Mouse (Mus musculus) liver, embryonic 12.5 days (tissue): Measurements from ENCODE around the gene Cyp2d12. TPM values are rescaled to one million over a fixed set of nuclear protein-coding genes. Genes with fewer than 3 reads are reported as not detected.

ENCODE experiments used
- ATAC-seq: fragments of 200-750 bp; cut with Nextera tagmentation; 2 replicates; pipeline ENCODE4 v1.8.0; 2017; ENCODE audit warnings: moderate number of reproducible peaks, mild to moderate bottlenecking, moderate library complexity
- H3K27ac ChIP-seq: fragments of 300-500 bp; sonication (generic); 2 replicates; pipeline ENCODE4 v1.5.1; 2016; ENCODE audit warnings: mild to moderate bottlenecking
- H3K27me3 ChIP-seq: fragments of 300-500 bp; sonication (generic); replicated peaks from 2 replicates; pipeline ENCODE4 v1.6.1; 2016; ENCODE audit warnings: mild to moderate bottlenecking, moderate library complexity
- H3K36me3 ChIP-seq: fragments of 300-500 bp; sonication (generic); 2 replicates; pipeline ENCODE4 v1.6.1; 2016; ENCODE audit warnings: mild to moderate bottlenecking, moderate library complexity
- H3K4me1 ChIP-seq: fragments of 300-500 bp; sonication (generic); 2 replicates; pipeline ENCODE4 v1.6.1; 2016
- H3K4me2 ChIP-seq: fragments of 300-500 bp; sonication (generic); 2 replicates; pipeline ENCODE4 v1.6.1; 2016; ENCODE audit warnings: mild to moderate bottlenecking, moderate library complexity
- H3K4me3 ChIP-seq: fragments of 300-500 bp; sonication (generic); 2 replicates; pipeline ENCODE4 v1.5.1; 2016; ENCODE audit warnings: mild to moderate bottlenecking, moderate library complexity
- H3K9ac ChIP-seq: fragments of 300-500 bp; sonication (generic); 2 replicates; pipeline ENCODE4 v1.6.1; 2016; ENCODE audit warnings: mild to moderate bottlenecking, moderate library complexity
- H3K9me3 ChIP-seq: fragments of 300-500 bp; sonication (generic); replicated peaks from 2 replicates; pipeline ENCODE4 v1.6.1; 2016; ENCODE audit warnings: mild to moderate bottlenecking, moderate library complexity
- WGBS: fragments of 180-500 bp; shearing (Covaris S2); methylation state at CpG from one replicate; pipeline ENCODE4 v1.1.7; 2016; ENCODE audit not compliant: insufficient replicate concordance; 5-methylcytosine and 5-hydroxymethylcytosine counted together
- microRNA-seq: library from miRNA; unstranded; fragments of <30 nt; microRNA quantifications from one replicate; pipeline ENCODE4, GENCODE M21; 2017
- polyA plus RNA-seq: library from polyadenylated mRNA; unstranded; fragments of >200 nt; fragmentation: Nextera tagmentation; extraction: Ambion mirVana; gene quantifications from 2 replicates; pipeline ENCODE4 v1.2.1, GENCODE M21; 2016

Cyp2d12 gene
- polyA plus RNA-seq, 1 experiment from 2014 or later: not detected

DNA sequence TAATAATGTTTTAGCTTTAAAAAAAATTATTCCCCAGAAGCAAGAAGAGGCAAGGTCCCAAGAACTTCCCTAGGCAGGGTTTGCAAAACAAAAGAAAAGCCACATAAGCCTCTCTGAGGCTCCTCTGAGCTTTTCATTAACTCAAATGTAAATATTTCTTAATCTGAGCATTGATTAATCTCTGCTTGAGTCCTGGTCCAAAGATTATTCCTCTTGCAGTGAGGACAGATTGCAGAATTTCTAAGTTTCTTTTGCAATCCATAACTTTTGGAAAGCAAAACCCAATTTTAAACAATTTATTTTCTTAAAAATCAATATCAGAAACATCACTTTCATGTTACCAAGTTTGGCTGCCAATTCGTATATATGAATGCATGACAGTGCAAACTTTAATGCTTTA is 18.0 kb downstream of the Cyp2d12 start:
- Histone ChIP-seq H3K27me3 (no peaks in the 10 kb centered on the region), H3K4me2 (no peak overlapping the region), H3K36me3 (no peaks in the 10 kb centered on the region), H3K27ac (no peak overlapping the region), H3K4me3 (no peak overlapping the region), H3K4me1 (no peaks in the 10 kb centered on the region), H3K9ac (no peak overlapping the region), H3K9me3 (0 out of 2 replicates have a peak, but pooled peaks cover 5% of the 10 kb centered on the region)
- 44% methylated on average over 1 of the region's 1 CpGs for WGBS
- ATAC-seq: no peak

DNA sequence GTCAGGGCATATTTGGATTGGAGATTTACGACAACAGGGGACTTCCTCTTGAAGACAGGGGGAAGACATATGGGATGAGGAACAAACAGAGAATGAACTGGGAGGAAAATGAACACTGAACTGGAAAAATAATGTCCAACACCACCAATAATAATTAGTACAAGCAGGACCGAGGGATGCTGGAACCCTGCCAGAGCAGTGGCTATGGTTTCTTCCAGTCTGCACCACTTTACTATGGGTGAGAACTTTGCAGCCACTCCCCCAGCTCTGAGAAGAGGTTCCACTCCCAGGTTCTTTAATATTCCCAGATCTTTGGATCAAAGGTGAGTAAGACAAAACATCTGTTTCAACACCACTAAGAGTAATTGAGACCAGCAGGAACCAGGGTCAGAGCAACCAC is 24.2 kb downstream of the Cyp2d12 start:
- ATAC-seq: no peak
- no peak overlapping the region for H3K9ac ChIP-seq
- no peak overlapping the region for H3K4me2 ChIP-seq
- H3K9me3 ChIP-seq: 0 out of 2 replicates have a peak, but pooled peaks cover 7% of the 10 kb centered on the region
- no peaks in the 10 kb centered on the region for H3K4me1 ChIP-seq
- no peaks in the 10 kb centered on the region for H3K27me3 ChIP-seq
- H3K27ac ChIP-seq: no peak overlapping the region
- H3K36me3 ChIP-seq: no peaks in the 10 kb centered on the region
- H3K4me3 ChIP-seq: no peak overlapping the region
- 66% methylated on average over 2 of the region's 2 CpGs for WGBS

DNA sequence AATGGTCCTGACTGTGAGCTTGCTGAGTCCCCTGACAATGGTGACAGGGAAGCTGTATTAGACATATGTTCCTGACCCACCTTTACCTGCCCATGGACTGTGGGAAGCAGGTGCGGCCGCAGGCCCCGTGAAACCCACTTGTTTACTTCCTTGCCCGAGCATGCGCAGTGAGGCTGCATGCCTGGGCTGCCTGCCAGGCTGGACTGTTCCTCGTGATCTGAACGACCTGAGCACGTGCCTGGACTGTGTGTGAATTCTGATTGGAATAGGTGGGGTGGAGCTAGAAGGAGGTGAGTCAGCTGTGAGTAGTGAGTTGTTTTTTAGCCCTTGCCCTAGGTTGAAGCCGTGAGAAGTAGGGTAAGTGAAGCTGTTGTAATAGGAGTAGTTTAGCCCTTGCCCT is 27.7 kb downstream of the Cyp2d12 start:
- 0 out of 2 replicates have a peak, but pooled peaks cover 2% of the 10 kb centered on the region for H3K9me3 ChIP-seq
- H3K4me1 ChIP-seq: no peaks in the 10 kb centered on the region
- H3K4me2 ChIP-seq: no peak overlapping the region
- 74% methylated on average over 9 of the region's 9 CpGs for WGBS
- no peak overlapping the region for H3K4me3 ChIP-seq
- H3K36me3 ChIP-seq: no peaks in the 10 kb centered on the region
- H3K27ac ChIP-seq: no peak overlapping the region
- H3K9ac ChIP-seq: no peak overlapping the region
- H3K27me3 ChIP-seq: no peaks in the 10 kb centered on the region
- ATAC-seq: no peak

Small RNA genes lying within 50 kb of the gene (microRNA-seq; reads per million reads assigned to microRNA genes)
- gene Gm27924: not detected
- not detected for gene Gm28023

Other genes with a start within 250 kb of the Cyp2d12 start
- gene Naga, start 216.1 kb upstream of the Cyp2d12 start, polyA plus RNA-seq: 36.5 and 40.8 TPM in 2 replicates
- 39.1 and 42.8 TPM in 2 replicates for gene Pheta2, start 216.1 kb upstream of the Cyp2d12 start, polyA plus RNA-seq
- gene Smdt1, start 216.1 kb upstream of the Cyp2d12 start, polyA plus RNA-seq: 193 and 196 TPM in 2 replicates
- 368 and 383 TPM in 2 replicates for gene Ndufa6, start 200.8 kb upstream of the Cyp2d12 start, polyA plus RNA-seq
- 8.0 and 8.1 TPM in 2 replicates for gene Cyp2d22, start 174.8 kb upstream of the Cyp2d12 start, polyA plus RNA-seq
- gene Cyp2d11, start 161.1 kb upstream of the Cyp2d12 start, polyA plus RNA-seq: not detected in 2 replicates
- gene Cyp2d10, start 147.9 kb upstream of the Cyp2d12 start, polyA plus RNA-seq: 10.1 and 11.2 TPM in 2 replicates
- 0.23 and 0.47 TPM in 2 replicates for gene Cyp2d9, start 121.6 kb upstream of the Cyp2d12 start, polyA plus RNA-seq
- not detected in 2 replicates for gene Cyp2d34, start 65.9 kb downstream of the Cyp2d12 start, polyA plus RNA-seq
- not detected in 2 replicates for gene Cyp2d40, start 209.1 kb downstream of the Cyp2d12 start, polyA plus RNA-seq
- 2.7 and 3.9 TPM in 2 replicates for gene Cyp2d26, start 239.2 kb downstream of the Cyp2d12 start, polyA plus RNA-seq